Mouse (Mus musculus): ENCODE measurements around the gene Inpp5d. TPM values are rescaled to one million over a fixed set of nuclear protein-coding genes. Genes with fewer than 3 reads are reported as not detected.

Inpp5d gene
- polyA plus RNA-seq, 1 experiment from 2014 or later, result 7.5 TPM

GRCm38 (mm10) chr1:87696358-87696757 is 76.2 kb downstream of the Inpp5d start:
- no peaks in the 10 kb centered on the region for H3K27me3 ChIP-seq (ENCODE audit: control insufficient read depth, insufficient read depth, low read length)
- no peaks in the 10 kb centered on the region for H3K36me3 ChIP-seq (ENCODE audit: control insufficient read depth, insufficient read depth, low read length)
- no peak overlapping the region for H3K27ac ChIP-seq (ENCODE audit: low read depth, low read length)
- H3K4me3 ChIP-seq (ENCODE audit: low read length), result no peak overlapping the region
- no peak overlapping the region for H3K9ac ChIP-seq (ENCODE audit: low read depth, low read length)
- ATAC-seq (ENCODE audit: low FRiP score, low TSS enrichment), result no peak
- no peaks in the 10 kb centered on the region for H3K4me1 ChIP-seq (ENCODE audit: control insufficient read depth, insufficient read depth, low read length)
- WGBS, result 77% methylated on average over 5 of the region's 5 CpGs
- H3K4me2 ChIP-seq (replicated peaks; ENCODE audit: low read depth, low read length), result no peak overlapping the region
- no peaks in the 10 kb centered on the region for H3K9me3 ChIP-seq (ENCODE audit: control insufficient read depth, low read length)

GRCm38 (mm10) chr1:87698010-87698409 is 77.9 kb downstream of the Inpp5d start:
- Histone ChIP-seq H3K27ac (ENCODE audit: low read depth, low read length) (no peak overlapping the region), H3K9ac (ENCODE audit: low read depth, low read length) (no peak overlapping the region), H3K9me3 (ENCODE audit: control insufficient read depth, low read length) (no peaks in the 10 kb centered on the region), H3K27me3 (ENCODE audit: control insufficient read depth, insufficient read depth, low read length) (no peaks in the 10 kb centered on the region), H3K4me2 (replicated peaks; ENCODE audit: low read depth, low read length) (no peak overlapping the region), H3K4me3 (ENCODE audit: low read length) (no peak overlapping the region), H3K36me3 (ENCODE audit: control insufficient read depth, insufficient read depth, low read length) (no peaks in the 10 kb centered on the region), H3K4me1 (ENCODE audit: control insufficient read depth, insufficient read depth, low read length) (no peaks in the 10 kb centered on the region)
- WGBS, result 75% methylated on average over 6 of the region's 6 CpGs
- no peak for ATAC-seq (ENCODE audit: low FRiP score, low TSS enrichment)

- no peaks in the 10 kb centered on the region for H3K4me1 ChIP-seq (ENCODE audit: control insufficient read depth, insufficient read depth, low read length)
- WGBS, result 37% methylated on average over 5 of the region's 5 CpGs
- no peak for ATAC-seq (ENCODE audit: low FRiP score, low TSS enrichment)
- H3K4me2 ChIP-seq (replicated peaks; ENCODE audit: low read depth, low read length), result no peak overlapping the region
- no peaks in the 10 kb centered on the region for H3K27me3 ChIP-seq (ENCODE audit: control insufficient read depth, insufficient read depth, low read length)
- H3K9ac ChIP-seq (ENCODE audit: low read depth, low read length), result no peak overlapping the region
- no peaks in the 10 kb centered on the region for H3K9me3 ChIP-seq (ENCODE audit: control insufficient read depth, low read length)
- H3K27ac ChIP-seq (ENCODE audit: low read depth, low read length), result no peak overlapping the region
- no peak overlapping the region for H3K4me3 ChIP-seq (ENCODE audit: low read length)
- H3K36me3 ChIP-seq (ENCODE audit: control insufficient read depth, insufficient read depth, low read length), result no peaks in the 10 kb centered on the region
These were observed 79.9 kb downstream of the Inpp5d start for GRCm38 (mm10) chr1:87699890-87700448.

- WGBS, result 65% methylated on average over 2 of the region's 2 CpGs
- no peaks in the 10 kb centered on the region for H3K9me3 ChIP-seq (ENCODE audit: control insufficient read depth, low read length)
These were observed 84.1 kb downstream of the Inpp5d start for GRCm38 (mm10) chr1:87704230-87704629.

GRCm38 (mm10) chr1:87706361-87706760 is 86.2 kb downstream of the Inpp5d start:
- H3K4me2 ChIP-seq (replicated peaks; ENCODE audit: low read depth, low read length), result no peak overlapping the region
- no peak overlapping the region for H3K4me3 ChIP-seq (ENCODE audit: low read length)
- H3K27ac ChIP-seq (ENCODE audit: low read depth, low read length), result no peak overlapping the region
- no peaks in the 10 kb centered on the region for H3K9me3 ChIP-seq (ENCODE audit: control insufficient read depth, low read length)
- no peaks in the 10 kb centered on the region for H3K27me3 ChIP-seq (ENCODE audit: control insufficient read depth, insufficient read depth, low read length)
- WGBS, result 95% methylated on average over 3 of the region's 3 CpGs
- no peaks in the 10 kb centered on the region for H3K36me3 ChIP-seq (ENCODE audit: control insufficient read depth, insufficient read depth, low read length)
- ATAC-seq (ENCODE audit: low FRiP score, low TSS enrichment), result no peak
- H3K9ac ChIP-seq (ENCODE audit: low read depth, low read length), result no peak overlapping the region
- no peaks in the 10 kb centered on the region for H3K4me1 ChIP-seq (ENCODE audit: control insufficient read depth, insufficient read depth, low read length)

More at GRCm38 (mm10) chr1:87704230-87704629, 84.1 kb downstream of the Inpp5d start:
- H3K27me3 ChIP-seq (ENCODE audit: control insufficient read depth, insufficient read depth, low read length), result no peaks in the 10 kb centered on the region
- H3K4me3 ChIP-seq (ENCODE audit: low read length), result no peak overlapping the region
- H3K4me1 ChIP-seq (ENCODE audit: control insufficient read depth, insufficient read depth, low read length), result no peaks in the 10 kb centered on the region
- no peak for ATAC-seq (ENCODE audit: low FRiP score, low TSS enrichment)
- H3K36me3 ChIP-seq (ENCODE audit: control insufficient read depth, insufficient read depth, low read length), result no peaks in the 10 kb centered on the region
- no peak overlapping the region for H3K27ac ChIP-seq (ENCODE audit: low read depth, low read length)
- H3K9ac ChIP-seq (ENCODE audit: low read depth, low read length), result no peak overlapping the region
- no peak overlapping the region for H3K4me2 ChIP-seq (replicated peaks; ENCODE audit: low read depth, low read length)

GRCm38 (mm10) chr1:87709020-87709419 is 88.9 kb downstream of the Inpp5d start:
- no peaks in the 10 kb centered on the region for H3K36me3 ChIP-seq (ENCODE audit: control insufficient read depth, insufficient read depth, low read length)
- 89% methylated on average over 6 of the region's 6 CpGs for WGBS
- no peak overlapping the region for H3K4me3 ChIP-seq (ENCODE audit: low read length)
- H3K4me1 ChIP-seq (ENCODE audit: control insufficient read depth, insufficient read depth, low read length), result no peaks in the 10 kb centered on the region
- no peaks in the 10 kb centered on the region for H3K9me3 ChIP-seq (ENCODE audit: control insufficient read depth, low read length)
- no peaks in the 10 kb centered on the region for H3K27me3 ChIP-seq (ENCODE audit: control insufficient read depth, insufficient read depth, low read length)
- no peak overlapping the region for H3K4me2 ChIP-seq (replicated peaks; ENCODE audit: low read depth, low read length)
- no peak overlapping the region for H3K27ac ChIP-seq (ENCODE audit: low read depth, low read length)
- no peak for ATAC-seq (ENCODE audit: low FRiP score, low TSS enrichment)
- no peak overlapping the region for H3K9ac ChIP-seq (ENCODE audit: low read depth, low read length)

- Histone ChIP-seq H3K9ac (ENCODE audit: low read depth, low read length) (no peak overlapping the region), H3K4me2 (replicated peaks; ENCODE audit: low read depth, low read length) (no peak overlapping the region), H3K4me3 (ENCODE audit: low read length) (no peak overlapping the region), H3K4me1 (ENCODE audit: control insufficient read depth, insufficient read depth, low read length) (no peaks in the 10 kb centered on the region), H3K36me3 (ENCODE audit: control insufficient read depth, insufficient read depth, low read length) (no peaks in the 10 kb centered on the region), H3K27me3 (ENCODE audit: control insufficient read depth, insufficient read depth, low read length) (no peaks in the 10 kb centered on the region), H3K9me3 (ENCODE audit: control insufficient read depth, low read length) (no peaks in the 10 kb centered on the region), H3K27ac (ENCODE audit: low read depth, low read length) (no peak overlapping the region)
- no peak for ATAC-seq (ENCODE audit: low FRiP score, low TSS enrichment)
- WGBS, result 85% methylated on average over 7 of the region's 7 CpGs
These were observed 89.7 kb downstream of the Inpp5d start for GRCm38 (mm10) chr1:87709661-87710270.

GRCm38 (mm10) chr1:87711938-87712613 is 92.0 kb downstream of the Inpp5d start:
- Histone ChIP-seq H3K4me2 (replicated peaks; ENCODE audit: low read depth, low read length) (no peak overlapping the region), H3K27ac (ENCODE audit: low read depth, low read length) (no peak overlapping the region), H3K36me3 (ENCODE audit: control insufficient read depth, insufficient read depth, low read length) (no peaks in the 10 kb centered on the region), H3K9ac (ENCODE audit: low read depth, low read length) (no peak overlapping the region), H3K4me3 (ENCODE audit: low read length) (no peak overlapping the region), H3K27me3 (ENCODE audit: control insufficient read depth, insufficient read depth, low read length) (no peaks in the 10 kb centered on the region), H3K4me1 (ENCODE audit: control insufficient read depth, insufficient read depth, low read length) (no peaks in the 10 kb centered on the region), H3K9me3 (ENCODE audit: control insufficient read depth, low read length) (no peaks in the 10 kb centered on the region)
- 90% methylated on average over 10 of the region's 10 CpGs for WGBS
- ATAC-seq (ENCODE audit: low FRiP score, low TSS enrichment), result no peak

- WGBS, result 62% methylated on average over 1 of the region's 1 CpGs
- Histone ChIP-seq H3K4me3 (ENCODE audit: low read length) (no peak overlapping the region), H3K9me3 (ENCODE audit: control insufficient read depth, low read length) (no peaks in the 10 kb centered on the region), H3K4me1 (ENCODE audit: control insufficient read depth, insufficient read depth, low read length) (no peaks in the 10 kb centered on the region), H3K27me3 (ENCODE audit: control insufficient read depth, insufficient read depth, low read length) (no peaks in the 10 kb centered on the region), H3K4me2 (replicated peaks; ENCODE audit: low read depth, low read length) (no peak overlapping the region), H3K9ac (ENCODE audit: low read depth, low read length) (no peak overlapping the region), H3K27ac (ENCODE audit: low read depth, low read length) (no peak overlapping the region), H3K36me3 (ENCODE audit: control insufficient read depth, insufficient read depth, low read length) (no peaks in the 10 kb centered on the region)
- ATAC-seq (ENCODE audit: low FRiP score, low TSS enrichment), result no peak
These were observed 92.5 kb downstream of the Inpp5d start for GRCm38 (mm10) chr1:87712614-87712971.
